In the genomic region with DNA sequence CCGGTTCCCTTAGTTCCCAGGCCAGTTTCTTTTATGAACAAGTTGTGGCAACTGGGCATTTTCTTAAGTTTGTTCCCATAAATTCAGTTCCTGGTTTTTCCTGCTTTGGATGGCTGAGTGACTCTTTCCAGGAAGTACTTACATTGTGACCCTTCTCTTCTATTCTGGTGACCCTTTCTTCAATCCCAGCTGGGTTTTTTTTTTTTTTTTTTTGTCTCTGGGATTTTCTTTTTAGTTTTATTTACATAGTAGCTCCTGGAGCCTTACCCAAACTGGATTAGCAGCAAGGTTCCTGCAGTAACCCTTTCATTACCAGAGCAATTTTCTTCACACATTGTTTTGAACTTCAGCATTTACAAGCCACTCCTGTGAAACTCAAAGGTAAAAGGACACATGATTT, we compare ENCODE assay signal across 12 mouse cellular contexts.
"Had no signal": no experiment of that assay in that cellular context is flagged by ENCODE, and none has a peak within 500 bp of the region (broad histone marks: within the 10 kb centered on the region; RNA-seq: fewer than 3 reads in every experiment).

No protein-coding gene starts in this region.

- H3K4me2 ChIP-seq: hindbrain, embryonic 14.5 days; limb, embryonic 12.5 days; midbrain, embryonic 13.5 days had no signal

- H3K9me3 ChIP-seq: limb, embryonic 12.5 days; midbrain, embryonic 13.5 days had no signal

- H3K27me3 ChIP-seq: limb, embryonic 12.5 days; midbrain, embryonic 13.5 days had no signal

- H3K36me3 ChIP-seq: limb, embryonic 12.5 days; midbrain, embryonic 13.5 days had no signal

- H3K4me3 ChIP-seq: layer of hippocampus, adult 2 months; limb, embryonic 12.5 days; midbrain, embryonic 13.5 days had no signal

- H3K27ac ChIP-seq: hindbrain, embryonic 14.5 days; layer of hippocampus, adult 2 months; limb, embryonic 12.5 days; midbrain, embryonic 13.5 days had no signal

- ATAC-seq: intestine, embryonic 16.5 days; midbrain, embryonic 13.5 days had no signal

- DNase-seq: kidney, adult 8-10 months; kidney, postnatal 4 days; lung, postnatal 14 days; right cerebral cortex, adult 18-20 months; right cerebral cortex, postnatal 25 days; thymus, adult 18-20 months; thymus, postnatal 36 days had no signal

- H3K9ac ChIP-seq: hindbrain, embryonic 14.5 days; limb, embryonic 12.5 days; midbrain, embryonic 13.5 days had no signal
